Mouse (Mus musculus): ENCODE measurements around the gene Rsph4a.

DNA sequence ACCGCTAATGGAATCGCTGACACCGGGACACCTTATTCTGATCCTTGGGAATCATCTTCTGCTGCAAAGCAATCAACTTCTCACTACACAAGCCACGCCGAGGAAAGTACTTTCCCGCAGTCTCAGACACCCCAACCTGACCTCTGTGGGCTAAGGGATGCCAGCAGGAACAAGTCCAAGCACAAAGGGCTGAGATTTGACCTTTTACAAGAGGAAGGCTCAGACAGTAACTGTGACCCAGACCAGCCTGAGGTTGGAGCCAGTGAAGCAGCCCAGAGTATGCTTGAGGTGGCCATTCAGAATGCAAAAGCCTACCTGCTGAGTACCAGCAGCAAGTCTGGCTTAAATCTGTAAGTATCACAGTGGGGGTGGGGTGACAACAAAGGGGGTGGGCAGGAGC is 578 bp downstream of the Rsph4a start:
- TF ChIP-seq POLR2A (IDR thresholded peaks at IDR 0.05; ENCODE audit: borderline replicate concordance, insufficient read depth, low read length) (no peak), CTCF (IDR thresholded peaks at IDR 0.05; ENCODE audit: borderline replicate concordance, insufficient read depth, low read depth, low read length) (no peak)

Data from cerebellum, adult 2 months (tissue).